Comparison of ENCODE assay signal across 8 mouse cellular contexts in genomic region chr12:111377986-111378490, GRCm38 (mm10). TPM values are rescaled to one million over a fixed set of nuclear protein-coding genes. Genes with fewer than 3 reads are reported as not detected.
DNase-seq lines count a peak whose midpoint lies in the region; ATAC-seq and TF ChIP-seq lines count a peak whose summit lies in the region.

No protein-coding gene starts in this region.

- H3K27ac ChIP-seq in forebrain, embryonic 13.5 days = peak overlapping the region; percentile 91
- peak overlapping the region; percentile 97 for H3K27ac ChIP-seq in kidney, embryonic 15.5 days
- H3K27ac ChIP-seq in stomach, embryonic 15.5 days = peak overlapping the region; percentile 95

- WGBS in forebrain, embryonic 13.5 days = under 1% methylated on average over 32 of the region's 32 CpGs
- WGBS in kidney, embryonic 15.5 days = under 1% methylated on average over 32 of the region's 32 CpGs
- WGBS in stomach, embryonic 15.5 days = 0% methylated on average over 32 of the region's 32 CpGs

- no peaks in the 10 kb centered on the region for H3K36me3 ChIP-seq in erythroblast, embryonic 14.5 days (ENCODE audit: control insufficient read depth)
- no peaks in the 10 kb centered on the region for H3K36me3 ChIP-seq in G1E (replicated peaks)
- H3K36me3 ChIP-seq in forebrain, embryonic 13.5 days (ENCODE audit: poor library complexity, severe bottlenecking) = no peaks in the 10 kb centered on the region
- H3K36me3 ChIP-seq in kidney, embryonic 15.5 days = no peaks in the 10 kb centered on the region
- H3K36me3 ChIP-seq in stomach, embryonic 15.5 days = no peaks in the 10 kb centered on the region

- no peaks in the 10 kb centered on the region for H3K9me3 ChIP-seq in erythroblast, embryonic 14.5 days (ENCODE audit: control insufficient read depth, low read length)
- H3K9me3 ChIP-seq in G1E (replicated peaks) = peaks cover 18% of the 10 kb centered on the region
- H3K9me3 ChIP-seq in forebrain, embryonic 13.5 days (replicated peaks) = no peaks in the 10 kb centered on the region
- no peaks in the 10 kb centered on the region for H3K9me3 ChIP-seq in kidney, embryonic 15.5 days (replicated peaks)
- H3K9me3 ChIP-seq in stomach, embryonic 15.5 days = no peaks in the 10 kb centered on the region

- TF ChIP-seq CTCF in G1E (IDR thresholded peaks at IDR 0.05; ENCODE audit: low read depth, low read length) = no peak

- peak overlapping the region; percentile 87 for H3K4me2 ChIP-seq in forebrain, embryonic 13.5 days
- H3K4me2 ChIP-seq in kidney, embryonic 15.5 days = peak overlapping the region; percentile 74
- peak overlapping the region; percentile 85 for H3K4me2 ChIP-seq in stomach, embryonic 15.5 days

- H3K4me3 ChIP-seq in erythroblast, embryonic 14.5 days (replicated peaks) = peak overlapping the region; percentile 69
- peak overlapping the region; percentile 11; the same call in 1 of the 2 replicates for H3K4me3 ChIP-seq in G1E (ENCODE audit: low read depth, low read length)
- H3K4me3 ChIP-seq in forebrain, embryonic 13.5 days = peak overlapping the region; percentile 96
- H3K4me3 ChIP-seq in kidney, embryonic 15.5 days (replicated peaks) = peak overlapping the region; percentile 98
- H3K4me3 ChIP-seq in stomach, embryonic 15.5 days (replicated peaks) = peak overlapping the region; percentile 99

- H3K27me3 ChIP-seq in erythroblast, embryonic 14.5 days (ENCODE audit: control insufficient read depth) = peaks cover 71% of the 10 kb centered on the region
- peaks cover 6% of the 10 kb centered on the region; the same call in 1 of the 2 replicates for H3K27me3 ChIP-seq in G1E (ENCODE audit: insufficient read depth, low read length)
- no peaks in the 10 kb centered on the region for H3K27me3 ChIP-seq in forebrain, embryonic 13.5 days
- no peaks in the 10 kb centered on the region for H3K27me3 ChIP-seq in kidney, embryonic 15.5 days
- no peaks in the 10 kb centered on the region for H3K27me3 ChIP-seq in stomach, embryonic 15.5 days (replicated peaks)

- H3K9ac ChIP-seq in forebrain, embryonic 13.5 days = peak overlapping the region; percentile 96
- H3K9ac ChIP-seq in kidney, embryonic 15.5 days = peak overlapping the region; percentile 91
- peak overlapping the region; percentile 64 for H3K9ac ChIP-seq in stomach, embryonic 15.5 days

- no peak for DNase-seq in G1E (ENCODE audit: low spot score)
- DNase-seq in lung, postnatal 10 days = peak; percentile 60
- DNase-seq in urinary bladder, adult 2 months (ENCODE audit: low spot score) = no peak

- no peak for ATAC-seq in erythroblast, adult 5-6 weeks (replicated peaks; ENCODE audit: low FRiP score, poor library complexity, severe bottlenecking)
- ATAC-seq in G1E (ENCODE audit: extremely low read depth, insufficient number of reproducible peaks, low FRiP score, poor library complexity, severe bottlenecking) = no peak
- ATAC-seq in forebrain, embryonic 13.5 days = peak; percentile 79
- peak; percentile 0; the same call in 1 of the 2 replicates for ATAC-seq in kidney, embryonic 15.5 days (replicated peaks; ENCODE audit: low FRiP score)
- peak; percentile 32 for ATAC-seq in stomach, embryonic 15.5 days (ENCODE audit: insufficient read depth, low FRiP score, low read depth)

- peaks cover 17% of the 10 kb centered on the region for H3K4me1 ChIP-seq in erythroblast, embryonic 14.5 days (ENCODE audit: control insufficient read depth)
- H3K4me1 ChIP-seq in G1E (ENCODE audit: insufficient read depth, low read depth, low read length) = no peaks in the 10 kb centered on the region
- peaks cover 37% of the 10 kb centered on the region for H3K4me1 ChIP-seq in forebrain, embryonic 13.5 days
- H3K4me1 ChIP-seq in kidney, embryonic 15.5 days = peaks cover 47% of the 10 kb centered on the region
- peaks cover 18% of the 10 kb centered on the region; the same call in 1 of the 2 replicates for H3K4me1 ChIP-seq in stomach, embryonic 15.5 days

RNA-seq across cellular contexts. Expression of gene Cdc42bpb, which starts 0.5 kb away (rescaled TPM):
- 0.74 TPM in 2 replicates for polyA plus RNA-seq in erythroblast, embryonic 14.5 days (2012)
- 0.58 and 10.9 TPM in 2 replicates for total RNA-seq in erythroblast, adult 5-6 weeks (2015; ENCODE audit: low replicate concordance)
- 1.8 and 2.6 TPM in 2 replicates for total RNA-seq in erythroblast, adult 5-6 weeks (2017; ENCODE audit: low replicate concordance)
- total RNA-seq in G1E (2014; fragmentation: Nextera tagmentation) = not detected in 2 replicates
- not detected in 2 replicates for total RNA-seq in G1E (2017)
- not detected in 2 replicates for polyA plus RNA-seq in G1E (2012)
- 25.1 and 34.0 TPM in 2 replicates for polyA plus RNA-seq in forebrain, embryonic 13.5 days (2015; fragmentation: Nextera tagmentation; extraction: Ambion mirVana)
- polyA plus RNA-seq in kidney, embryonic 15.5 days (2015; fragmentation: Nextera tagmentation; extraction: Ambion mirVana) = 31.9 and 40.0 TPM in 2 replicates
- polyA plus RNA-seq in stomach, embryonic 15.5 days (2015; fragmentation: Nextera tagmentation; extraction: Ambion mirVana) = 32.5 and 34.2 TPM in 2 replicates
- 143 and 148 TPM in 2 replicates for polyA plus RNA-seq in urinary bladder, adult 2 months (2012; rRNA removed)

RNA-seq across cellular contexts. Expression of gene Lbhd2, which starts 28.6 kb away (rescaled TPM):
- not detected in 2 replicates for polyA plus RNA-seq in erythroblast, embryonic 14.5 days (2012)
- not detected in 2 replicates for total RNA-seq in erythroblast, adult 5-6 weeks (2015; ENCODE audit: low replicate concordance)
- total RNA-seq in erythroblast, adult 5-6 weeks (2017; ENCODE audit: low replicate concordance) = not detected in 2 replicates
- total RNA-seq in G1E (2014; fragmentation: Nextera tagmentation) (not detected in 2 replicates), G1E (2017) (not detected in 2 replicates)
- not detected in 2 replicates for polyA plus RNA-seq in G1E (2012)
- polyA plus RNA-seq in forebrain, embryonic 13.5 days (2015; fragmentation: Nextera tagmentation; extraction: Ambion mirVana) = 0.35 and 1.0 TPM in 2 replicates
- polyA plus RNA-seq in kidney, embryonic 15.5 days (2015; fragmentation: Nextera tagmentation; extraction: Ambion mirVana) = 5.5 and 7.0 TPM in 2 replicates
- polyA plus RNA-seq in stomach, embryonic 15.5 days (2015; fragmentation: Nextera tagmentation; extraction: Ambion mirVana) = 1.4 and 1.7 TPM in 2 replicates
- 0.10 TPM in 1 of 2 replicates, not detected in the other for polyA plus RNA-seq in urinary bladder, adult 2 months (2012; rRNA removed)

RNA-seq across cellular contexts. Expression of gene Exoc3l4, which starts 38.8 kb away (rescaled TPM):
- 0.23 and 0.25 TPM in 2 replicates for polyA plus RNA-seq in erythroblast, embryonic 14.5 days (2012)
- total RNA-seq in erythroblast, adult 5-6 weeks (2015; ENCODE audit: low replicate concordance) = not detected in 2 replicates
- total RNA-seq in erythroblast, adult 5-6 weeks (2017; ENCODE audit: low replicate concordance) = not detected in 2 replicates
- total RNA-seq in G1E (2014; fragmentation: Nextera tagmentation) (not detected in 2 replicates), G1E (2017) (0.27 TPM in 1 of 2 replicates, not detected in the other)
- not detected in 2 replicates for polyA plus RNA-seq in G1E (2012)
- 1.2 and 2.3 TPM in 2 replicates for polyA plus RNA-seq in forebrain, embryonic 13.5 days (2015; fragmentation: Nextera tagmentation; extraction: Ambion mirVana)
- polyA plus RNA-seq in kidney, embryonic 15.5 days (2015; fragmentation: Nextera tagmentation; extraction: Ambion mirVana) = 16.8 and 17.8 TPM in 2 replicates
- 8.5 and 8.7 TPM in 2 replicates for polyA plus RNA-seq in stomach, embryonic 15.5 days (2015; fragmentation: Nextera tagmentation; extraction: Ambion mirVana)
- 7.8 and 8.4 TPM in 2 replicates for polyA plus RNA-seq in urinary bladder, adult 2 months (2012; rRNA removed)

Comparison
In these comparisons a context has a peak if more than half of its experiments do, and no peak if none do; other contexts are left out.
1. H3K4me3 ChIP-seq: peak in every context shown above with its lines; median percentile 99 in stomach, embryonic 15.5 days; 98 in kidney, embryonic 15.5 days; 96 in forebrain, embryonic 13.5 days; 69 in erythroblast, embryonic 14.5 days; 11 in G1E.
2. ATAC-seq: peak in forebrain, embryonic 13.5 days (single experiment), kidney, embryonic 15.5 days (single experiment) and stomach, embryonic 15.5 days (single experiment); none in erythroblast, adult 5-6 weeks (single experiment) and G1E (single experiment).
3. RNA of gene Cdc42bpb, which starts 0.5 kb away (polyA plus RNA-seq): 143 to 148 TPM in urinary bladder, adult 2 months, 31.9 to 40.0 TPM in kidney, embryonic 15.5 days, 32.5 to 34.2 TPM in stomach, embryonic 15.5 days and 25.1 to 34.0 TPM in forebrain, embryonic 13.5 days; 0.74 TPM in erythroblast, embryonic 14.5 days and not detected in G1E; every median in the first group is over 10 times any median in the second.
4. Peak in every context shown above with its lines, with median percentiles within 50 percentile points of each other: H3K27ac ChIP-seq, H3K4me2 ChIP-seq and H3K9ac ChIP-seq.